Mouse (Mus musculus) T-helper 1 cell (primary cell): ENCODE data around the gene Lrch1.

Experiments used
- in situ Hi-C: fragments of 300-600 bp; cut with MboI, MseI; formaldehyde crosslinking; loops from one replicate; pipeline ENCODE4 v1.15.1; 2025; ENCODE audit warnings: high pct_unique_total_duplicates

Lrch1 gene

GRCm38 (mm10) chr14:74732079-74732783 lies 215.4 kb downstream of the Lrch1 start, which contains the start of gene Esd:
Gene Esd (plus strand): TSS chr14:74732297.
- in situ Hi-C loops, result no loop called here

- in situ Hi-C loops, result no loop called here
These were observed 216.2 kb downstream of the Lrch1 start for GRCm38 (mm10) chr14:74731221-74732078.

GRCm38 (mm10) chr14:74723541-74723940 lies 224.1 kb downstream of the Lrch1 start:
- in situ Hi-C loops, result no loop called here

- in situ Hi-C loops, result no loop called here
These were observed 238.6 kb downstream of the Lrch1 start for GRCm38 (mm10) chr14:74709054-74709453.
